Mouse (Mus musculus): ENCODE results near the gene Trove2. TPM values are rescaled to one million over a fixed set of nuclear protein-coding genes. Genes with fewer than 3 reads are reported as not detected.
A peak's percentile ranks its signal among the peaks of the same experiment; 100 is the strongest.
"Not testable (repeated sequence)": the region's sequence is repeated elsewhere in the genome, so short reads cannot be mapped to it uniquely, and the experiment has no call there.

Trove2 gene
- total RNA-seq, 2 experiments from 2014 or later, result 25.5 to 29.7 TPM

DNA sequence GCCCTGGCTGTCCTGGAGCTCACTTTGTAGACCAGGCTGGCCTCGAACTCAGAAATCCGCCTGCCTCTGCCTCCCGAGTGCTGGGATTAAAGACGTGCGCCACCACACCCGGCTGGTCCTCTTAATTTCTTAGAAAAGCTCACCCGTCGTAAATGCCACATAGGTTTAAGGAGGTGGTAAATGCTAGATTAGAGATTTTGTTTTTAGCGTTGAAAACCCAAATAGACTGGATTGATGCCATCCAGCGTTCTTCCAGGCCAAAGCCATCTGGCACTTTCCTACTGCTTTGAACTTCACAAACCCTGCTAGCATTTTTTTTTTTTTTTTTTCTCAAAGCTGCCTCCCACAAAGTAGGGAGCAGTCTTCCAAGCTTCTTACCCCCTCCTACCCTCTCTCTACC is 36.3 kb downstream of the Trove2 start:
- intact Hi-C loops (cut with DNase I), result no loop called here
- no peak for DNase-seq (ENCODE audit: low spot score in 2 of 2)

GRCm38 (mm10) chr1:143739361-143740350 is 37.2 kb downstream of the Trove2 start:
- intact Hi-C loops (cut with DNase I), result loop anchor here (1.0 kb wide), 1 partner anchor 37 kb away; the partner anchor contains the start of gene Cdc73
- DNase-seq (ENCODE audit: low spot score in 2 of 2), result peak; percentile 86 to 93

DNA sequence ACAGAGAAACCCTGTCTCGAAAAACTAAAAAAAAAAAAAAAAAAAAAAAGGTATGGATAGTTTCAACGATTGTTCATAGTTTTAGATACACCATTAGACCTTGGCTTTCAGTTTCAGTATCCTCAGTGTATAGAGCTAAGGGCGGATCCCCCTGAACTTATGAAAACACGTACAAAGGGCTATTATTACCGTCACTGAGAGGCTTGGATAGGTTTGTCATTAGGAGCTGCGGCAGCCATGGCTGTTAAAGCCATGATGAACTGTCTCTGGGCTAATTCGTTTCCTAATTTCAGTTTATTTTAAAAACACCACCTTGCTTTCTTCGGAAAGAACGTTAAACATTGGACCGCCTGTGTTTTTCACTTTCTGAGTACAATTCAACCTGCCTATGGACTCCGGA is 38.1 kb downstream of the Trove2 start:
- intact Hi-C loops (cut with DNase I), result loop anchor here (1.0 kb wide), 1 partner anchor 37 kb away; the partner anchor contains the start of gene Cdc73
- DNase-seq (ENCODE audit: low spot score in 2 of 2), result no peak

DNA sequence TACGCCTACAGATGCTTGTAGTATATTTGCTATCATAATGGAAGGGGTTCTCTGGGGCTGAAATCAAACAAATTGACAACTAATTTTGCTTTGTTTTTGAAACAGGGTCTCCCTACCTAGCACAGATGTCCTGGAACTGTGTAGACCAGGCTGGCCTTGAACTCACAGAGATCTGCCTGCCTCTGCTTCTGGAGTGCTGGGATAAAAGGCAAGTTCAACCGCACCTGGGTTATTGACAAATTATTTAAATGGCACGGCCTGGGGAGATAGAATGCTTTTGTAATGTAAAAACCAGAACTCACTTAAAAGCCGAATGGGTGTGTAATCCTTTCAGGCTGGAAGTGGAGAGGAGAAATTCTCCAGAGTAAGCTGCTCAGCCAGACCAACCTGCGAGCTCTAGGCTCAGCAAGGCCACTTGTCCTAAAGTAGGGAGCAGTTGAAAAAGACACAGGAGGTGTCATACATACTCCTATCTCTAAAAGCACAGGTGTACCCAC is 42.9 kb downstream of the Trove2 start:
- intact Hi-C loops (cut with DNase I), result no loop called here

DNA sequence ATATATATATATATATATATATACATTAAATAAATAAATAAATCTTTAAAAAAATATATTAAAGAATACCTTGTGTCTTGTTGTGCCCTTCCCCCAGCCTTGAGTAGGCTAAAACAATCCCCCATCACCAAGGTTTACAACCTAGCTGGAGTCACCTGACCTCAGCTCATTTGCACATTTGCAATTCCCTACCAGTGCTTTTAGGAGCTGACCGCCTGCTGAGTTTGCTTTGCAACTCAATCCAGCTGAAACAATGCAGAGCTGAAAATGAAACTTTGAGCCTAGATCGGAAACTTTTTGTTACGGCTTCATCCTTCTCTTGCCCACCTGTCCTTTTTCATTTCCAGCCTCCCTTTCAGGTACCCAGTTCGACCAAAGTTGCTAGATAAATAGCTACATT is 45.2 kb downstream of the Trove2 start:
- intact Hi-C loops (cut with DNase I), result no loop called here
- DNase-seq (ENCODE audit: low spot score in 2 of 2), result no peak

More for the DNA sequence above, 42.9 kb downstream of the Trove2 start:
- no peak for DNase-seq (ENCODE audit: low spot score in 2 of 2)

GRCm38 (mm10) chr1:143730899-143731298 is 46.0 kb downstream of the Trove2 start:
- no peak for DNase-seq (ENCODE audit: low spot score in 2 of 2)
- intact Hi-C loops (cut with DNase I), result no loop called here

GRCm38 (mm10) chr1:143727701-143728445 is 49.0 kb downstream of the Trove2 start:
- intact Hi-C loops (cut with DNase I), result no loop called here
- DNase-seq (ENCODE audit: low spot score in 2 of 2), result no peak

DNA sequence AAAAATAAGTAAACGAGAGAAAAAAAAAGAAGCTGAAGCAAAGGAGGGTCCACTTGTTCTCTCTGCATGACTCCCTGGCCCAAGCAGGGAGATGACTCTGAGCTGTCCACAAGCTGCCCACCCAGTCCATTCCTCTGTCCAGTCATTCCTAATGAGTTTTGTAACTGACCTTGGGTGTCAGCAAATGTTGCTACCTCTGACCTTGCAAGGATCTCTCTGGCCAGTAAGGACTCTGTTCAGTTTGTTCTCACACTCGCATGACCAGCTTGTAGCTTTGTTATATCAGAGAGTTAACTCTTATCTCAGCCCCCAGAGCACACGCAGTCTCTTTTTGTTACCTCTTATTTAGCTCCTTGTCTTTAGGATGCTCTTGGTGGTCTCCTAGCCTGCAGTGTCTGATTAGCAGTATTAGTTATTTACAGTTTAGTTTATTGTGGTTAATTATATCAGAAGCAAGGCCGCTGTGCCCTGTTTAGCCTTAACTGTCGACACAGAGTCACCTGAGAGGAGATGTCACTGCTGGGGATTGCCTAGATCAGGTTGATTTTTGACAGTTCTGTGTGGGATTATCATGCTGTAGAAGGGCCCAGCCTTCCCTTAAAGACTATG is 52.3 kb downstream of the Trove2 start:
- intact Hi-C loops (cut with DNase I), result no loop called here
- no peak for DNase-seq (ENCODE audit: low spot score in 2 of 2)

GRCm38 (mm10) chr1:143716038-143716437 is 60.8 kb downstream of the Trove2 start, which contains the start of gene Glrx2:
Gene Glrx2 (plus strand): TSS chr1:143716338.
- DNase-seq (ENCODE audit: low spot score in 2 of 2); intact Hi-C loops (cut with DNase I): not testable (repeated sequence)

GRCm38 (mm10) chr1:143710627-143710976 is 66.3 kb downstream of the Trove2 start:
- intact Hi-C loops (cut with DNase I), result no loop called here
- no peak for DNase-seq (ENCODE audit: low spot score in 2 of 2)

- DNase-seq (ENCODE audit: low spot score in 2 of 2), result no peak
- intact Hi-C loops (cut with DNase I), result no loop called here
These were observed 66.8 kb downstream of the Trove2 start for GRCm38 (mm10) chr1:143709966-143710626.

GRCm38 (mm10) chr1:143708361-143708760 is 68.5 kb downstream of the Trove2 start:
- DNase-seq (ENCODE audit: low spot score in 2 of 2), result no peak
- intact Hi-C loops (cut with DNase I), result no loop called here

GRCm38 (mm10) chr1:143707006-143707405 is 69.9 kb downstream of the Trove2 start:
- intact Hi-C loops (cut with DNase I), result no loop called here

DNA sequence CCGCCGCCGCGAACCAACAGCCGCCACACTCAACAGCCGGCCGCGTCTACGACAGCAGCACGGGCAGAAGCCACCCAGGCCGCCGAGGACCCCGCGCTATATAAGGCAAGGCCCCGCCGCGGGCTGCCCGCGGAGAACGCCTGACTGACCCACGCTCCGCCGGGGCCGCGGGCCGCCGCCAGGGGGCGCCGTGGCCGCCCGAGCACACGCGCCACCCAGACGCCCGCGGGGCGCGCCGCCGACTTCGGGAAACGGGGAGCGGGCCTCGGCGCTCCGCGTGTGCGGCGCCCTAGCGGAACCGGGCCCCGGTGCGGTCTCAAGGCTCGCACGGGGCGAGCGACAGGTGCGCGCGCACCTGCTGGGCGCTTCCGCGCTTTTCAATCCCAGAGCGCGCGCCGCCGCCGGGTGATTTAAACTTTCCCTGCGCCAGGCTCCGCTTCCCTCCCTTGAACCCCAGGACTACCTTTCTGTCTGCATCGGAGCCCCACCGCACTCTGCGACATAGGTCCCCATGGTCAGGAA is 74.1 kb downstream of the Trove2 start, which contains the start of gene Cdc73:
TSS of gene Cdc73 (minus strand) at position 153 of the 522 bp plus-strand sequence.
- intact Hi-C loops (cut with DNase I), result loop anchor here (1.0 kb wide), 1 partner anchor 36 kb away; no protein-coding TSS in a partner anchor
- DNase-seq (ENCODE audit: low spot score in 2 of 2), result peak; percentile 88 to 92

More at GRCm38 (mm10) chr1:143707006-143707405, 69.9 kb downstream of the Trove2 start:
- no peak for DNase-seq (ENCODE audit: low spot score in 2 of 2)

- intact Hi-C loops (cut with DNase I), result loop anchor here (1.0 kb wide), 1 partner anchor 37 kb away; no protein-coding TSS in a partner anchor
- DNase-seq (ENCODE audit: low spot score in 2 of 2), result no peak
These were observed 74.6 kb downstream of the Trove2 start for GRCm38 (mm10) chr1:143702141-143702740.

DNA sequence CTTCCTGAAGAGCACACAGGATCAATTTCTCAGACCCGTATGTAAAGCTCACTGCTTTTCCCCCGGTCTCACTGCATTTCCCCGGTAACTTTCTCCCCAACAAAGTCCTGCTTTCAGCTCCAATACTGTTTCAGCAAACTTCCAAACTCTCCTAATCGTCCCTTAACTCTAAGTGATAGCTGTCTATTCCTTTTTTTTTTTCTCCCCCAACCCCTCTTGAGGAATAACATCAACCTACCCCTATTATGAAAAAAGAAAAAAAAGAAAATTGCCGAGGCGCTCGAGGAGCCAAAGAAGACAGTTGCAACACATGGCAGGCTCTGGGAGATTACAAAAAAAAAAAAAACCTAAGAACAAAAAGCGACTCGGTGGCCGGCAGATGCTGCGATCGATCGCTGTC is 75.1 kb downstream of the Trove2 start:
- no peak for DNase-seq (ENCODE audit: low spot score in 2 of 2)
- intact Hi-C loops (cut with DNase I), result loop anchor here (1.0 kb wide), 1 partner anchor 38 kb away; no protein-coding TSS in a partner anchor
